Mouse (Mus musculus) brown adipose tissue, adult 24 weeks (tissue): ENCODE measurements around the gene Gpr174. TPM values are rescaled to one million over a fixed set of nuclear protein-coding genes. Genes with fewer than 3 reads are reported as not detected.
"Not testable (repeated sequence)": the region's sequence is repeated elsewhere in the genome, so short reads cannot be mapped to it uniquely, and the experiment has no call there.

Experiments used
- H3K27ac ChIP-seq: fragments of 200-500 bp; replicated peaks from 2 replicates; pipeline ENCODE4 v1.5.1; 2012; ENCODE audit warnings: low read depth, mild to moderate bottlenecking, low read length
- H3K4me1 ChIP-seq: fragments of 200-500 bp; 2 replicates; pipeline ENCODE4 v1.6.1; 2012; ENCODE audit warnings: low read length, mixed read lengths; ENCODE audit not compliant: control insufficient read depth, insufficient read depth, insufficient read length
- H3K4me3 ChIP-seq: fragments of 200-500 bp; 2 replicates; pipeline ENCODE4 v1.5.1; 2012; ENCODE audit warnings: low read depth, mild to moderate bottlenecking, low read length, moderate library complexity; ENCODE audit not compliant: insufficient read depth
- polyA plus RNA-seq: library from polyadenylated mRNA; stranded (reverse); fragments of >200 nt; gene quantifications from 2 replicates; pipeline ENCODE4 v1.2.4, GENCODE M21; 2012; ENCODE audit not compliant: missing spikeins, insufficient read depth, insufficient read length

The Gpr174 gene
- not detected in 2 replicates for polyA plus RNA-seq

- no peak within 1 kb of the TSS for H3K27ac ChIP-seq
- no peak within 1 kb of the TSS for H3K4me3 ChIP-seq
- H3K4me1 ChIP-seq: no peaks in the 10 kb centered on the region
Measured at GRCm38 (mm10) chrX:107255486-107256227, at the start of gene Gpr174. Gene Gpr174 (plus strand): TSS chrX:107255878.

- Histone ChIP-seq H3K4me1 (no peaks in the 10 kb centered on the region), H3K4me3 (no peak overlapping the region), H3K27ac (no peak overlapping the region)
Measured at GRCm38 (mm10) chrX:107217577-107218090, 38.0 kb upstream of the Gpr174 start.

GRCm38 (mm10) chrX:107224846-107225245 is 30.8 kb upstream of the Gpr174 start:
- Histone ChIP-seq H3K4me3 (no peak overlapping the region), H3K4me1 (no peaks in the 10 kb centered on the region), H3K27ac (no peak overlapping the region)

- no peak overlapping the region for H3K27ac ChIP-seq
- H3K4me1 ChIP-seq: no peaks in the 10 kb centered on the region
- H3K4me3 ChIP-seq: no peak overlapping the region
Measured at GRCm38 (mm10) chrX:107231214-107231613, 24.5 kb upstream of the Gpr174 start.

GRCm38 (mm10) chrX:107234655-107235054 is 21.0 kb upstream of the Gpr174 start:
- no peaks in the 10 kb centered on the region for H3K4me1 ChIP-seq
- H3K4me3 ChIP-seq: no peak overlapping the region
- no peak overlapping the region for H3K27ac ChIP-seq

GRCm38 (mm10) chrX:107236461-107236860 is 19.2 kb upstream of the Gpr174 start:
- H3K4me1 ChIP-seq: no peaks in the 10 kb centered on the region
- no peak overlapping the region for H3K27ac ChIP-seq

GRCm38 (mm10) chrX:107250390-107250789 is 5.3 kb upstream of the Gpr174 start:
- no peak overlapping the region for H3K4me3 ChIP-seq
- H3K27ac ChIP-seq: no peak overlapping the region
- no peaks in the 10 kb centered on the region for H3K4me1 ChIP-seq

More at GRCm38 (mm10) chrX:107236461-107236860, 19.2 kb upstream of the Gpr174 start:
- no peak overlapping the region for H3K4me3 ChIP-seq

- Histone ChIP-seq H3K4me3 (no peak overlapping the region), H3K4me1 (no peaks in the 10 kb centered on the region), H3K27ac (no peak overlapping the region)
Measured at GRCm38 (mm10) chrX:107264619-107265018, 8.9 kb downstream of the Gpr174 start.

GRCm38 (mm10) chrX:107277606-107278005 is 21.9 kb downstream of the Gpr174 start:
- H3K4me3 ChIP-seq: no peak overlapping the region
- no peak overlapping the region for H3K27ac ChIP-seq
- H3K4me1 ChIP-seq: no peaks in the 10 kb centered on the region

GRCm38 (mm10) chrX:107284211-107284610 is 28.5 kb downstream of the Gpr174 start:
- Histone ChIP-seq H3K27ac (no peak overlapping the region), H3K4me3 (no peak overlapping the region), H3K4me1 (no peaks in the 10 kb centered on the region)

- not testable (repeated sequence) for H3K4me3 ChIP-seq, H3K27ac ChIP-seq, H3K4me1 ChIP-seq
Measured at GRCm38 (mm10) chrX:107297861-107298260, 42.2 kb downstream of the Gpr174 start.

- H3K27ac ChIP-seq: no peak overlapping the region
- no peak overlapping the region for H3K4me3 ChIP-seq
- no peaks in the 10 kb centered on the region for H3K4me1 ChIP-seq
Measured at GRCm38 (mm10) chrX:107298761-107299160, 43.1 kb downstream of the Gpr174 start.

- H3K4me1 ChIP-seq: no peaks in the 10 kb centered on the region
- H3K4me3 ChIP-seq: no peak overlapping the region
- no peak overlapping the region for H3K27ac ChIP-seq
Measured at GRCm38 (mm10) chrX:107306492-107306891, 50.8 kb downstream of the Gpr174 start.

- Histone ChIP-seq H3K4me1 (no peaks in the 10 kb centered on the region), H3K4me3 (no peak overlapping the region), H3K27ac (no peak overlapping the region)
Measured at GRCm38 (mm10) chrX:107312533-107312932, 56.9 kb downstream of the Gpr174 start.

GRCm38 (mm10) chrX:107325697-107326381 is 70.2 kb downstream of the Gpr174 start:
- H3K27ac ChIP-seq: no peak overlapping the region
- H3K4me1 ChIP-seq: no peaks in the 10 kb centered on the region
- no peak overlapping the region for H3K4me3 ChIP-seq
